Mouse (Mus musculus) embryonic fibroblast, embryonic 13.5 days (primary cell): ENCODE measurements around the gene Ghsr.

Experiments used
- CTCF ChIP-seq: IDR thresholded peaks from 2 replicates; pipeline ENCODE4 v1.5.1; 2011; ENCODE audit warnings: mild to moderate bottlenecking, control low read depth, low read length, moderate library complexity, borderline replicate concordance; ENCODE audit not compliant: insufficient read depth
- POLR2A ChIP-seq: IDR thresholded peaks from 2 replicates; pipeline ENCODE4 v1.6.1; 2011; ENCODE audit warnings: low read depth, mild to moderate bottlenecking, control low read depth, low read length, moderate library complexity

- no peak for TF ChIP-seq CTCF
- TF ChIP-seq POLR2A = no peak
These were observed 40.1 kb downstream of the Ghsr start for GRCm38 (mm10) chr3:27411286-27411685.
